10 mouse cellular contexts compared by ENCODE assay signal in the genomic region with DNA sequence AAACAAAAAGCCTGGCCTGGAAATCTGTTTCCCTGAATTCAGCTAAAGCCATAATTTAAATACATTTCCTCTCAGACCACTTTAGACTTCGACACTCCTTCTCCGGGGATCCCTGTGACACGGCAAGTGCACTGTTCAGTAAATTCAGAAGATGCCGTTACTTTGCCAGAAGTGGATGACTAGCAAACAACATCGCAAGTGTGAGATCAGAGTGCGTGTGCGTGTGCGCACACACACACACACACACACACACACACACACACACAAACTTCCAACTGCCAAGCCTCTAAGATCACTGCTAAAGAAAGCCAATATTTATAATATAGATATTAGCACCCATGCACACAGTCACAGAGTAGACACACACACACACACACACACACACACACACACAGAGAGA. TPM values are rescaled to one million over a fixed set of nuclear protein-coding genes. Genes with fewer than 3 reads are reported as not detected.
DNase-seq lines count a peak whose midpoint lies in the region; ATAC-seq and TF ChIP-seq lines count a peak whose summit lies in the region.
"Had no signal": no experiment of that assay in that cellular context is flagged by ENCODE, and none has a peak within 500 bp of the region (broad histone marks: within the 10 kb centered on the region; RNA-seq: fewer than 3 reads in every experiment).

No protein-coding gene starts in this region.

- no peaks in the 10 kb centered on the region for H3K36me3 ChIP-seq in heart, adult 2 months (ENCODE audit: control insufficient read depth, insufficient read depth, low read length)
- no peaks in the 10 kb centered on the region for H3K36me3 ChIP-seq in intestine, embryonic 14.5 days (ENCODE audit: control insufficient read depth, insufficient read depth, low read length)
- no peaks in the 10 kb centered on the region for H3K36me3 ChIP-seq in stomach, embryonic 14.5 days (ENCODE audit: control insufficient read depth, insufficient read depth, low read length)

- no peak for TF ChIP-seq EP300 in heart, adult 2 months (IDR thresholded peaks at IDR 0.05; ENCODE audit: insufficient read depth, low read depth, low read length)

- H3K4me1 ChIP-seq in heart, adult 2 months (ENCODE audit: control insufficient read depth, insufficient read depth, low read length) = no peaks in the 10 kb centered on the region; the same call in 1 of the 2 replicates
- peaks cover 19% of the 10 kb centered on the region for H3K4me1 ChIP-seq in intestine, embryonic 14.5 days (replicated peaks; ENCODE audit: control insufficient read depth, insufficient read depth, low read length)
- peaks cover 4% of the 10 kb centered on the region; the same call in 1 of the 2 replicates for H3K4me1 ChIP-seq in stomach, embryonic 14.5 days (ENCODE audit: control insufficient read depth, insufficient read depth, low read length)

- H3K4me3 ChIP-seq in heart, adult 2 months = 0 out of 2 replicates have a peak overlapping the region, but pooled peaks have one; percentile 9
- no peak overlapping the region; the same call in 1 of the 2 replicates for H3K4me3 ChIP-seq in intestine, embryonic 14.5 days (ENCODE audit: low read depth, low read length)
- no peak overlapping the region for H3K4me3 ChIP-seq in stomach, embryonic 14.5 days (ENCODE audit: low read depth, low read length)

- no peak for ATAC-seq in intestine, embryonic 14.5 days (replicated peaks; ENCODE audit: low FRiP score, low TSS enrichment, low read depth)
- no peak for ATAC-seq in stomach, embryonic 14.5 days (ENCODE audit: insufficient number of reproducible peaks, insufficient read depth, low FRiP score, low read depth)

- 35% methylated on average over 8 of the region's 8 CpGs for WGBS in heart, adult 2 months
- WGBS in intestine, embryonic 14.5 days = 61% methylated on average over 8 of the region's 8 CpGs
- WGBS in stomach, embryonic 14.5 days = 65% methylated on average over 8 of the region's 8 CpGs

- H3K9ac ChIP-seq in heart, adult 2 months (ENCODE audit: low read depth, low read length) = no peak overlapping the region; the same call in 1 of the 2 replicates
- no peak overlapping the region for H3K9ac ChIP-seq in intestine, embryonic 14.5 days (ENCODE audit: low read length)
- no peak overlapping the region for H3K9ac ChIP-seq in stomach, embryonic 14.5 days (replicated peaks; ENCODE audit: low read depth, low read length)

- no peak for TF ChIP-seq CTCF in heart, adult 2 months (IDR thresholded peaks at IDR 0.05)

- H3K27me3 ChIP-seq in heart, adult 2 months (ENCODE audit: control insufficient read depth, insufficient read depth, low read length) = no peaks in the 10 kb centered on the region; the same call in 1 of the 2 replicates
- H3K27me3 ChIP-seq in intestine, embryonic 14.5 days (replicated peaks; ENCODE audit: control insufficient read depth, insufficient read depth, low read length) = no peaks in the 10 kb centered on the region
- no peaks in the 10 kb centered on the region for H3K27me3 ChIP-seq in stomach, embryonic 14.5 days (ENCODE audit: control insufficient read depth, insufficient read depth, low read length)

- H3K4me2 ChIP-seq in intestine, embryonic 14.5 days (ENCODE audit: low read length) = peak overlapping the region; percentile 51
- H3K4me2 ChIP-seq in stomach, embryonic 14.5 days (replicated peaks; ENCODE audit: low read depth, low read length) = peak overlapping the region; percentile 43

- no peaks in the 10 kb centered on the region for H3K79me2 ChIP-seq in heart, adult 2 months (replicated peaks; ENCODE audit: control insufficient read depth, insufficient read depth, low read length)

- DNase-seq in heart, adult 2 months = no peak
- no peak for DNase-seq in heart, adult 8-10 months (ENCODE audit: low spot score)
- DNase-seq in lung, postnatal 10 days = peak; percentile 20
- DNase-seq in lung, postnatal 25 days (ENCODE audit: low spot score) = no peak
- DNase-seq in intestine, embryonic 14.5 days (ENCODE audit: low spot score) = no peak
- DNase-seq in left cerebral cortex, adult 18-20 months (ENCODE audit: low spot score in 2 of 2) = no peak
- DNase-seq in T-cell, adult 2 months (ENCODE audit: low spot score) = no peak

- no peaks in the 10 kb centered on the region for H3K9me3 ChIP-seq in intestine, embryonic 14.5 days (ENCODE audit: control insufficient read depth, low read length)
- no peaks in the 10 kb centered on the region for H3K9me3 ChIP-seq in stomach, embryonic 14.5 days (ENCODE audit: control insufficient read depth, low read depth, low read length)

- TF ChIP-seq POLR2A in heart, adult 2 months (IDR thresholded peaks at IDR 0.05; ENCODE audit: insufficient read depth, low read depth, low read length) = no peak

- peak overlapping the region; percentile 31; the same call in 1 of the 2 replicates for H3K27ac ChIP-seq in heart, adult 2 months
- no peak overlapping the region for H3K27ac ChIP-seq in intestine, embryonic 14.5 days (ENCODE audit: low read depth)
- H3K27ac ChIP-seq in stomach, embryonic 14.5 days (ENCODE audit: low read length) = no peak overlapping the region

- intact Hi-C loops in heart, adult 2 months (cut with DNase I) = loop anchor here (5.0 kb wide), 1 partner anchor 86 kb away; no protein-coding TSS in a partner anchor

RNA-seq across cellular contexts. Expression of gene Samd13, which starts 3.7 kb away (rescaled TPM):
- total RNA-seq in heart, adult 2 months (2021) = 1 to 10 TPM; 1.9 to 2.1 TPM
- polyA plus RNA-seq in heart, adult 2 months (2012; rRNA removed) = 1.0 and 1.1 TPM in 2 replicates
- total RNA-seq in heart, adult 8-10 months (2022) = 1 to 10 TPM; 2.4 to 3.9 (median 3.2) TPM
- polyA plus RNA-seq in intestine, embryonic 14.5 days (2014; fragmentation: Nextera tagmentation; extraction: Ambion mirVana) = 0.46 and 0.51 TPM in 2 replicates
- 0.46 and 1.00 TPM in 2 replicates for polyA plus RNA-seq in stomach, embryonic 14.5 days (2014; fragmentation: Nextera tagmentation; extraction: Ambion mirVana)
- under 1 TPM; 0.23 to 0.59 TPM for total RNA-seq in left cerebral cortex, adult 18-20 months (2021)
- total RNA-seq: liver, adult 2 months had no signal
- polyA plus RNA-seq: liver, adult 2 months had no signal

RNA-seq across cellular contexts. Expression of gene 4930503B20Rik, which starts 30.6 kb away (rescaled TPM):
- total RNA-seq in heart, adult 2 months (2021) = not detected
- polyA plus RNA-seq in heart, adult 2 months (2012; rRNA removed) = 0.09 and 0.16 TPM in 2 replicates
- under 1 TPM in 1 of 4 experiments, not detected in 3; 0.16 TPM for total RNA-seq in heart, adult 8-10 months (2022)
- polyA plus RNA-seq in intestine, embryonic 14.5 days (2014; fragmentation: Nextera tagmentation; extraction: Ambion mirVana) = not detected in 2 replicates
- not detected in 2 replicates for polyA plus RNA-seq in stomach, embryonic 14.5 days (2014; fragmentation: Nextera tagmentation; extraction: Ambion mirVana)
- not detected for total RNA-seq in left cerebral cortex, adult 18-20 months (2021)
- total RNA-seq: gastrocnemius, postnatal 14 days; liver, adult 2 months had no signal
- polyA plus RNA-seq: liver, adult 2 months had no signal
